Mouse (Mus musculus) urinary bladder, postnatal 25 days (tissue): ENCODE measurements at regions not wholly inside any gene's neighbourhood (a gene's known extent, or its start where the extent isn't known, plus 50 kb on each side); places are given as distances from the start of the nearest gene placed in this dataset.

Experiments used
- DNase-seq: peaks from one replicate; pipeline ENCODE4 v3.0.0; 2022; ENCODE audit warnings: low spot score

DNA sequence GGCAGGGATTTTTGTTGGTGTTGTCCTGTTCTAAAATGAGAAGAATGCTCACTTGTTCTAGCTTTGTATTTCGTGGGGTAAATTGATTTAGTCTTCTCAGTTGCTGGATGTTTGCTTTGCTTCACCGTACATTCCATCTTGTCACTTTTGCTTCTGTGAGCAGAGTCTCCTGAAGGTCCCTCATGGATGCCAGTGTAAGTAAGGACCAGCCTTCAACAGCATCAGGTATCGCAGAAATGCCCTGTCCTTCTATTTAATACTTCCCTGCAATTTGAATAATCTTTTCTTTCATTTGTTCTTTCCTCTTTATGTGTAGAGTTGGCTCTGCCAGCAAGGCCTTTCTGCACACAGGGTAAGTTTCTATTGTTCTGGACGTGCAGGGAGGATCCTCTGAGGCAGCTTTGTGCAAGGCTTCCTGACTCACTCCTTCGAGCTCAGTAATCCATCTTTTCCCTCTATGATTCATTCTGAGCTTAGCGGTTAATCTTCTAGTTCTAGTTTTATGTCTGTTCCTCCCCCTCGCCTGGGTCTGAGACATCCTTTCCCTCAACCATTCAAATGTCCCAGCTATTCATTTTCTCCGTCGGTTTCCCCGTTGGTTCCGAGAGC, 55.7 kb upstream of the Gm5148 start:
- DNase-seq = no peak

DNA sequence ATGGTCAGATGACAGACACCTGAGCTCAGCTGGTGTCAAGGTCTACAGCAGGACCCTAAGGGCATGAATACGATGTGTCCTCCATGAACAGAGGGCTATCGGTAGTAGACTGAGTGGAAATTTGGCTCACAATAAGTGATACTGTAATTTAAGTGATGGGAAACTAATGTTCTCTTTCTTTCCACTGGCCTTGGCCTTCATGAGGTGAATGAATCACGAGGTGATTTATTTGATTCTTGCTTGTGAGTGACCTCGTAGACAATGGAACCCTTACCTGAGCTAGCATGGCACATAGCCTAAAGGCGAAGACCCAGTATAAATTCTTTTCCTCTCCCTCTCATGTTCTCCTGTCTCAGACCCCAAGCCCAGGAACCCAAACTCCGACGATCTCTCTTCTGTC, 54.1 kb upstream of the Gm5148 start:
- no peak for DNase-seq

DNA sequence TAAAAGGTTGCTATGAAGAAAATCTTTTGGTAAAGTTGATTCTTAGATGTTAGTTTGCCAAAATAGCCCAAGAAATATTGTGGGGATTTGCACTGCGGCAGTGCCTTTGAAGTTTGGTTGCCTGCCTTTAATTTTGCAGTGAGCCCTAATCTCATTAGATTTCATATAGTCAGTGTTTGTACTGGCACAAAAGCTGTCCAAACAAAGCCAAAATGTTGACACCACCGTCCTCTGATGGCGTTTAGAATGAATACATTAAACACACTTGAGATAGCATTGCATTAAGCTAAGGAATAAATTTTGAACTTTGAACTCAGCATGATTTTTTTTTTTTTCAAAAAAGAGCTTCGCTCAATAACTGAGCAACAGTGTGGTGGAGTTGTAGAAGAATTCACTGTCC, 51.9 kb upstream of the Gm5148 start:
- DNase-seq = no peak
